Mouse (Mus musculus) bone marrow, adult 2 months (tissue): ENCODE results near the gene Ergic1. TPM values are rescaled to one million over a fixed set of nuclear protein-coding genes. Genes with fewer than 3 reads are reported as not detected.

Experiments
- H3K27ac ChIP-seq: fragments of 200-500 bp; 2 replicates; pipeline ENCODE4 v1.5.1; 2012; ENCODE audit warnings: low read depth, mild to moderate bottlenecking, control low read depth, inconsistent platforms, low read length; ENCODE audit not compliant: control insufficient read depth, poor library complexity, insufficient read depth
- H3K4me1 ChIP-seq: fragments of 200-500 bp; 2 replicates; pipeline ENCODE4 v1.6.1; 2011; ENCODE audit warnings: low read length; ENCODE audit not compliant: control insufficient read depth, insufficient read depth
- H3K4me3 ChIP-seq: fragments of 200-500 bp; replicated peaks from 2 replicates; pipeline ENCODE3; 2011; ENCODE audit warnings: mild to moderate bottlenecking, low read depth, low read length, control low read depth; ENCODE audit not compliant: control insufficient read depth
- CTCF ChIP-seq: fragments of 200-500 bp; IDR thresholded peaks from 2 replicates; pipeline ENCODE4 v1.5.1; 2011; ENCODE audit warnings: low read length, control low read depth; ENCODE audit not compliant: control insufficient read depth, insufficient read depth
- POLR2A ChIP-seq: fragments of 200-500 bp; IDR thresholded peaks from 2 replicates; pipeline ENCODE4 v1.6.1; 2011; ENCODE audit warnings: low read depth, mild to moderate bottlenecking, control low read depth, low read length, borderline replicate concordance; ENCODE audit not compliant: control insufficient read depth
- WGBS: fragments of 180-500 bp; shearing (Covaris S2); methylation state at CpG from one replicate; pipeline ENCODE4 v1.1.7; 2018; 5-methylcytosine and 5-hydroxymethylcytosine counted together
- polyA plus RNA-seq: library from polyadenylated mRNA; stranded (reverse); fragments of >200 nt; gene quantifications from 2 replicates; pipeline ENCODE4 v1.2.4, GENCODE M21; 2011; ENCODE audit warnings: low replicate concordance; ENCODE audit not compliant: missing spikeins, insufficient read depth, insufficient read length

The Ergic1 gene
- polyA plus RNA-seq, 1 experiment: 23.4 TPM

DNA sequence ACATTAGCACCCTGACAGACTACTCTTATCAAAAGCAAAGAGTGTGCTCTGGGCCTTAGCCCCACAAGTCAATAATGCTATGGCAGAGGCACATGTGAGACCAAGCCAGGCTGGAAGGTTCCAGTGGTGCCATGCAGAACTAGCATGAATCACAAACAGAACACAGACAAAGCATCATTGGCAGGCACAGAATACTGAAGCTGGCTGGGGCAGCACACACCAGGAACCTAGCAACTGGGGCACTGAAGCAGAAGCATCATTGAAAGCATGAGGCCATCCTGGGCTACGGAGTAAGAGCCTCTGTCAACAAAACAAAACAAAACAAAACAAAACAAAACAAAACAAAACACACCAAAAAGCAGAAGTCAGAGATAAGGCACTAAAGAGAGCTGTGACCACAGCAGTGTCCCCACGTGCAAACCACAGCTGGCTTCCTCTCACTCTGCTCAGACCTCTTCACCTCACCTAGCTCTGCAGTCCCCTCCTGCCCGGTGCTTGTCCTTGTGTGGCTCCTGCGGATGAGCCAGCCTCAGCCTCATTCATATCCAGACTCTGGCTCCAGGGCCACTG, 28.7 kb upstream of the Ergic1 start:
- TF ChIP-seq POLR2A (no peak), CTCF (no peak)
- 9% methylated on average over 4 of the region's 4 CpGs for WGBS
- peaks cover 13% of the 10 kb centered on the region for H3K4me1 ChIP-seq
- peak overlapping the region; percentile 92 for H3K27ac ChIP-seq
- no peak overlapping the region for H3K4me3 ChIP-seq

DNA sequence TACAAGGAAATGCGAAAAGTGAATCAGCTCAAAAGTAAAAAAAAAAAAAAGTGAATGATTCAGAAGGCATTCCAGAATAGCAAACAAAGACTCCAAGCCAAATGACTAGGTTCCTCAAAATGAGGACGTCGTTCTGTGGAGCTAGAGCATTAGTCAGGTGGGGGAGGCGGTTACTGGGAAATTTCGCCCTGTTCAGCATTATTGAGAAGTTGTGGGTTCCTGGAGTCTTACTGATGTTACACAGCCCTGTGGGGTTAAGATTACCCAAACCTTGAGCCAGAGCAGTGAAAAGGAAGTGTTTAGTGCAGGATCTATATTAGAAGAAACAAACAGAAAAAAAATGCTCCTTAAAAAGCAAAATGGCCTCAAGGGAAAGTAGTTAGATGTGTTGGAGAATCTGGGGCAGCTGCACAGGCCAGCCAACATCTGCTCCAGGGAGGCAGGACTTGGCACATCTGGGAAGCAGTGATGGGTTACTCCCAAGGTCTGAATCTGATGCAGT, 27.4 kb upstream of the Ergic1 start:
- no peak for TF ChIP-seq POLR2A
- TF ChIP-seq CTCF: no peak
- no peak overlapping the region for H3K4me3 ChIP-seq
- WGBS: 13% methylated on average over 5 of the region's 5 CpGs
- peak overlapping the region; percentile 86 for H3K27ac ChIP-seq
- H3K4me1 ChIP-seq: peaks cover 13% of the 10 kb centered on the region

DNA sequence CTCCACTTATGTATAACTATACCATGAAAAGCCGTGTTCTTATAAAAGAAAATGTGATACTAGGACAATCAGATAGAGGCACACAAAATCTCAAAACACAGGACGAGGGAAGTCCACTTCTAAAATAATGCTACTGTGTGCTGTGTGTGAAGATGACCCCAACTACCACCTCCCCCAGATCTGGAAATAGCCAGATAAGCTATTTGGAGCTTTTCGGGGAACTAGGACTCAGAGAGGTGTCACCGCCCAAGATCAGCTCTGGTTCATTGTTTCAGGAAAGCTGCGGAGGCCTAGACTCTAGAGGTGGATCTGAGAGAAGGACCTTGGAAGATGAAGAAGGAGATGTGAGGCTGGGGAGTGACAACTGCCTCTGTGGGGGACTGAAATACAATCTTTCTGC, 26.6 kb upstream of the Ergic1 start:
- H3K4me1 ChIP-seq: peaks cover 13% of the 10 kb centered on the region
- 66% methylated on average over 5 of the region's 5 CpGs for WGBS
- H3K4me3 ChIP-seq: no peak overlapping the region
- TF ChIP-seq POLR2A: no peak
- no peak for TF ChIP-seq CTCF
- H3K27ac ChIP-seq: peak overlapping the region; percentile 93

DNA sequence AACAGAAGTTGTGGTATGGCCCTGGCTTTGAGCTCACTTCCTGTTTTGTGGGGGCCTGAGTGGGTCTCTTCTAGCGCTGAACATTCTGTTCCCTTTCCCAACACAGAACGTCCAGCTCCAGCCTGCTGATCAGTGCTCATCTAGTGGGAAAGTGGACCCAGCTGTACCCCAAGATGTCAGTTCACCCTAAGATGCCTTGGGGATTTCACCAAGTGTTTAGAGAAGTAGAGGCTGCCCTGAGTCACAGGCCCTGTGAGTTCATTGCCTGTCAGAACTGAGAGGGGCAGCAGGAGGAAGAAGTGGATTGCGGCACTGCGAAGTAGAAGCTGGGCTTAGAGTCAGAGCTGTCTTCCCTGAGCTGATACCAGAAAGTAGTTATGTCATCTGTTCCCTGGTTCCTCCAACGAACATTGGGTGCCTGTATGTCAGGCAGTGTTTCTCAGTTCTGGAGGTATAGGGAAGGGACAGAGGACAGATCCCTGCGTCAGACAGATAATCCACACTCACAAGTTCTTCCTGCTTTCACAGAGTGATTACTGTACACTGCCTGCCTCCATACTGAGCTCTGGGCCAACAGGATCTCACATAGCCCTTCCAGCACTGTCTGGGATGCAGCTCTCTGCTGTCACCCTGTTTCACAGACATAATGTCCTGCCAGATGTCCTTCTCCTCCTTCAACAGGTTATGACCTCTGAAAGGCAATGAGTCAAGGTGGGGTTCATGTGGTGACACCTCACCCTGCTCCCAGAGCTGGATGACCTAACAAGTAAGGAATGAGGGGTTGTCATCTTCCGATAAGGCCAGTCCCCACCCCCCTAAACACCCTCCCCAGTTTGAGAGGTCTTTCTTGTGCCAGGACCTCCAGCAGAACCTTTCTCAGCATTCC, 25.8 kb upstream of the Ergic1 start:
- TF ChIP-seq CTCF: no peak
- TF ChIP-seq POLR2A: no peak
- Histone ChIP-seq H3K4me1 (peaks cover 13% of the 10 kb centered on the region), H3K27ac (peak overlapping the region; percentile 93), H3K4me3 (no peak overlapping the region)
- WGBS: 16% methylated on average over 7 of the region's 7 CpGs

DNA sequence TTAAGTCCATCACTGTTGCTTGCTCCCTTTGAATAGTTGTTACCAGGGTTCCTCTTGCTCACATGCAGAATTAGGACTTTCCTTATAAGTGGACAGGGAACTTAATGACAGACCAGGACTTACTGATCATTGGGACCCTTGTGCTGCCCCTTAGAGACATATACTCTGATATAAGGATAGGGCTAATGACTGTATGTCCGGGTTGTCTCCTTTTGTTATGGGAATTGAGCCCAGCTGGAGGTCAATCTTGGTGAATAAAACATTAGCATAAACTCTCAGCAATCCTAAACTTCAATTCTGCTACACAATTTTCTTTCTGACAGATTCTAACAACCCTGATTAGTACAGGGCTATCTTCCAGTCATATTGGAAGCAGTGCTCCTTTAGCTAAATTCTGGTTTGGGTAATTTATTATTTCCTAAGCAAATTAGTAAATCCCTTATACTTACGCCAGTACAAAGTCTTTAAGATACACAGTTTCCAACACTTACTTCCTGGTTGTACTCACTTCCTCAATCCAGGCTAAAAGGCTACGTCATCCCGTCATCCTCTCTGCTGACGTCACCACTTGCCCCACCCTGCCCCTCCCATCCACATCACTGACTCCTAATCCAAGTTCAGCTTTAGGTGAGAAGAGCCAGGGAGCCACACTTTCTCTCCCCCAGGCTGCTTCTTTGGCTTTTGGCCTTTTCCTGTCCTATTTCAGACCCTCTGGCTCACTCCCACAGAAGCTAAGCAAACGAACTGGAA, 23.4 kb upstream of the Ergic1 start:
- H3K4me3 ChIP-seq: no peak overlapping the region
- peak overlapping the region; percentile 31; the same call in 1 of the 2 replicates for H3K27ac ChIP-seq
- peaks cover 6% of the 10 kb centered on the region for H3K4me1 ChIP-seq
- WGBS: 22% methylated on average over 6 of the region's 6 CpGs
- TF ChIP-seq CTCF: no peak
- no peak for TF ChIP-seq POLR2A

DNA sequence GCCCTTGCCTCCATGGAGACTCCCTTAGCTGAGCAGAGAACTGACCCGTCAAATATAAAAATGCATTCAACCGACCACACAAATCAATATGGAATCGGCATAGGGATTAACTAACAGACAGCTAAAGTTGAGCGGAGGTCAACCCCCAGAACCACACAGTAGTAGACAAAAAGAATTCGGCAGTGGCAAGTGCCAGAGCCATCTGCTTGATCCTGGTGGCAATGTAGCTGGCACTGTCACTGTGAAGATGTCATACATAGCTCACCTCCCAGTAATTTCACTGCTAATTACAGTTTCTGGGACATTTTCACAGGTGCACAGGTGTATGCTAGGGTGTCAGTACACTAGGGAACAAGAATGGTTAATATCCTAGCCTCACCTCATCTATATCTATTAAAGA, 21.2 kb upstream of the Ergic1 start:
- TF ChIP-seq CTCF: no peak
- TF ChIP-seq POLR2A: no peak
- Histone ChIP-seq H3K4me3 (no peak overlapping the region), H3K27ac (no peak overlapping the region), H3K4me1 (peaks cover 2% of the 10 kb centered on the region)
- 85% methylated on average over 5 of the region's 5 CpGs for WGBS

DNA sequence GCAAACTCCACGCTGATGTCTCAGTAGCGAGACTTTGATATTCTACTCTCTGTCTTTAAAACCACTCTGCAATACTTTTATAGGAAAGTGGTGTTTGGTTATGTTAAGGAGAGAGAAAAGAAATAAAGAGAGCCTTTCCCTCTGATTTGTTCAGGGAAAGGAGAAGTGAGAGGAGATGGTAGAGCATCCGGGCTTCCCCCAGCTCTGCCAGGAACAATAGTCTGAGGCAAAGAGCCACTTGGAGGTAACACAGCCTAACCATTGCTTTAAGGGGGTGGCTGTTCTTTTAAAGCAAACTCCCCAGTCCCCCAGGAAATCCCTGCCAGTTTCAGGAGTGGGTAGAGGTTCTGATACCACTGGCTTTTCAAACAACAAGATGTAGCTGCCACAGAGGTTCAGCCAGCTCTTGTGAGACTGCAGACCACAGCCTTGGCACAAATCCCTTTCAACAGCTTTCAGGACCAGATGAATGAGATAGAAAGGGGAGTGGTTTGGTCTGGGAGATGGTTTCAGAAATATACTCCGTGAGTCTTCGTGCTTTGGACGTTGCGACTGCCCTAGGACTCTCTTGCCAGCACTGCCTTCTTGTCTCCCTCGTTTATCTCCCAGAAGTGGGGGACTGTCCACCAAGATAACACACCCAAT, 16.8 kb upstream of the Ergic1 start:
- WGBS: 25% methylated on average over 8 of the region's 8 CpGs
- Histone ChIP-seq H3K4me1 (no peaks in the 10 kb centered on the region; the same call in 1 of the 2 replicates), H3K4me3 (no peak overlapping the region), H3K27ac (no peak overlapping the region)
- no peak for TF ChIP-seq CTCF
- no peak for TF ChIP-seq POLR2A
